Mouse (Mus musculus): ENCODE results near the gene Gm20518. TPM values are rescaled to one million over a fixed set of nuclear protein-coding genes. Genes with fewer than 3 reads are reported as not detected.

Gm20518 gene
- total RNA-seq, 1 experiment: 0.22 TPM

DNA sequence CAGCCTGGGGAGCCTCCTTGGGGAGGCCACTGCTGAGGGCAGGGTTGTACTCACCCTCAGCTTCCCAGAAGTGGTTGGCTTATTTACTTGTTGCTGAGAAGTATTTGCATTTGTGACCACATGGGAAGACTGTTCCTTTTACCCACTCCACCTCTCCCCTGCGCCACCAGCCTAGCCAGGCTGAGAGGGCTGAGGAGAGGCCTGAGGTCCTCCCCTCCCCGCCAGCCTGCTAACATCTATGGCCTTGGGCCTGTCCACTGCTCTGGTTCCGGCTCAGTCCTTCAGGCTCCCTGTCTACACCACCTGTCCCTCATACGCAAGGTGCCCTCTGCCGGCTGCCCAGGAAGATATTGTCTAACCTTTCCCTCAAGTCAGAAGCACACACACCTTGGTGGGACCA is 95.8 kb downstream of the Gm20518 start:
- TF ChIP-seq ZNF384 (IDR thresholded peaks at IDR 0.05; ENCODE audit: low read depth, low read length): no peak
- no peak for TF ChIP-seq ZC3H11A (IDR thresholded peaks at IDR 0.05; ENCODE audit: borderline replicate concordance, low read depth, low read length)
- no peak for TF ChIP-seq MAFK (IDR thresholded peaks at IDR 0.05; ENCODE audit: insufficient read depth, low read depth, low read length)
- no peak for TF ChIP-seq CHD2 (IDR thresholded peaks at IDR 0.05; ENCODE audit: low read depth, low read length)
- no peak for TF ChIP-seq HCFC1 (IDR thresholded peaks at IDR 0.05; ENCODE audit: borderline replicate concordance, insufficient read depth, low read length)
- no peak overlapping the region for H3K27ac ChIP-seq (ENCODE audit: insufficient read depth, low read depth, low read length, poor library complexity, severe bottlenecking)
- no peak overlapping the region for H3K9ac ChIP-seq (ENCODE audit: insufficient read depth, low read depth, low read length, poor library complexity, severe bottlenecking)
- H3K36me3 ChIP-seq (ENCODE audit: control insufficient read depth, insufficient read depth, low read length, poor library complexity, severe bottlenecking): peaks cover 7% of the 10 kb centered on the region; the same call in 1 of the 2 replicates
- H3K4me1 ChIP-seq (ENCODE audit: control insufficient read depth in 2 of 2, insufficient read depth in 2 of 2, low read length in 2 of 2, poor library complexity in 1 of 2): peaks cover 0 to 2% of the 10 kb centered on the region in 2 experiments; a peak in 1 of 4 replicates
- no peak overlapping the region for H3K4me3 ChIP-seq (ENCODE audit: insufficient read depth in 1 of 2, low read depth in 1 of 2, low read length in 2 of 2, poor library complexity in 1 of 2, severe bottlenecking in 1 of 2)
- in situ Hi-C loops (cut with MboI; ENCODE audit: low sequenced_read_pairs in 2 of 2, unreplicated experiment in 2 of 2): no loop called here
- no peaks in the 10 kb centered on the region for H3K9me3 ChIP-seq (ENCODE audit: control insufficient read depth, insufficient read depth, low read depth, low read length)
- DNase-seq (ENCODE audit: low read depth, low spot score): no peak

DNA sequence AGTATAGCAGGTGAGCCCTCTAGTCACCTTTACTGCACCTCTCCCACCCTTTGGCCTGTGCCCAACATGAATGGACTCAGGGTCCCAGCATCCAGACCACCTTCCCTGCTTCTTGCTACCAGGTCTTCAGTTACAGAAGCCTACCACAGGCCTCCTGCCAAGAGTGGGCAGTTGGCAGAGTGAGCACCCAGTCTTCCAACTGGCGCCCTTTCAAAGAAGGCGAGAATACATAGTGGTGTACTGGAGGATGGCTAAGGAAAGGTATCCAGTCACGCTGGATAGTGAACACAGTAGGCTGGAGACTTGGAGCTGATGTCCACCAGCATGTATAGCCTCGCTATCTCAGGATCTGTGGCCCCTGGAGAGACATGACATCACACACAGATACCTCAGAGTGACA is 97.4 kb downstream of the Gm20518 start:
- peaks cover 11% of the 10 kb centered on the region for H3K36me3 ChIP-seq (ENCODE audit: control insufficient read depth, insufficient read depth, low read length, poor library complexity, severe bottlenecking)
- in situ Hi-C loops (cut with MboI; ENCODE audit: low sequenced_read_pairs in 2 of 2, unreplicated experiment in 2 of 2): no loop called here

GRCm38 (mm10) chr16:17792728-17793127 is 98.7 kb downstream of the Gm20518 start:
- Histone ChIP-seq H3K4me3 (ENCODE audit: insufficient read depth in 1 of 2, low read depth in 1 of 2, low read length in 2 of 2, poor library complexity in 1 of 2, severe bottlenecking in 1 of 2) (no peak overlapping the region), H3K36me3 (ENCODE audit: control insufficient read depth, insufficient read depth, low read length, poor library complexity, severe bottlenecking) (peaks cover 16% of the 10 kb centered on the region), H3K4me1 (ENCODE audit: control insufficient read depth in 2 of 2, insufficient read depth in 2 of 2, low read length in 2 of 2, poor library complexity in 1 of 2) (peaks cover 0 to 2% of the 10 kb centered on the region in 2 experiments; a peak in 1 of 4 replicates), H3K9ac (ENCODE audit: insufficient read depth, low read depth, low read length, poor library complexity, severe bottlenecking) (no peak overlapping the region), H3K9me3 (ENCODE audit: control insufficient read depth, insufficient read depth, low read depth, low read length) (no peaks in the 10 kb centered on the region), H3K27ac (ENCODE audit: insufficient read depth, low read depth, low read length, poor library complexity, severe bottlenecking) (no peak overlapping the region)
- TF ChIP-seq ZNF384 (IDR thresholded peaks at IDR 0.05; ENCODE audit: low read depth, low read length) (no peak), CHD2 (IDR thresholded peaks at IDR 0.05; ENCODE audit: low read depth, low read length) (no peak), ZC3H11A (IDR thresholded peaks at IDR 0.05; ENCODE audit: borderline replicate concordance, low read depth, low read length) (no peak), HCFC1 (IDR thresholded peaks at IDR 0.05; ENCODE audit: borderline replicate concordance, insufficient read depth, low read length) (no peak), MAFK (IDR thresholded peaks at IDR 0.05; ENCODE audit: insufficient read depth, low read depth, low read length) (no peak)
- in situ Hi-C loops (cut with MboI; ENCODE audit: low sequenced_read_pairs in 2 of 2, unreplicated experiment in 2 of 2): no loop called here
- no peak for DNase-seq (ENCODE audit: low read depth, low spot score)

More for the DNA sequence above, 97.4 kb downstream of the Gm20518 start:
- H3K9me3 ChIP-seq (ENCODE audit: control insufficient read depth, insufficient read depth, low read depth, low read length): no peaks in the 10 kb centered on the region
- no peak overlapping the region for H3K4me3 ChIP-seq (ENCODE audit: insufficient read depth in 1 of 2, low read depth in 1 of 2, low read length in 2 of 2, poor library complexity in 1 of 2, severe bottlenecking in 1 of 2)
- H3K27ac ChIP-seq (ENCODE audit: insufficient read depth, low read depth, low read length, poor library complexity, severe bottlenecking): no peak overlapping the region
- DNase-seq (ENCODE audit: low read depth, low spot score): no peak
- TF ChIP-seq HCFC1 (IDR thresholded peaks at IDR 0.05; ENCODE audit: borderline replicate concordance, insufficient read depth, low read length) (no peak), ZNF384 (IDR thresholded peaks at IDR 0.05; ENCODE audit: low read depth, low read length) (no peak), ZC3H11A (IDR thresholded peaks at IDR 0.05; ENCODE audit: borderline replicate concordance, low read depth, low read length) (no peak), CHD2 (IDR thresholded peaks at IDR 0.05; ENCODE audit: low read depth, low read length) (no peak)
- peaks cover 0 to 2% of the 10 kb centered on the region in 2 experiments; a peak in 1 of 4 replicates for H3K4me1 ChIP-seq (ENCODE audit: control insufficient read depth in 2 of 2, insufficient read depth in 2 of 2, low read length in 2 of 2, poor library complexity in 1 of 2)
- H3K9ac ChIP-seq (ENCODE audit: insufficient read depth, low read depth, low read length, poor library complexity, severe bottlenecking): no peak overlapping the region

- peaks cover 22% of the 10 kb centered on the region for H3K36me3 ChIP-seq (ENCODE audit: control insufficient read depth, insufficient read depth, low read length, poor library complexity, severe bottlenecking)
- in situ Hi-C loops (cut with MboI; ENCODE audit: low sequenced_read_pairs in 2 of 2, unreplicated experiment in 2 of 2): no loop called here
- TF ChIP-seq ZNF384 (IDR thresholded peaks at IDR 0.05; ENCODE audit: low read depth, low read length): no peak
- no peak for TF ChIP-seq MAFK (IDR thresholded peaks at IDR 0.05; ENCODE audit: insufficient read depth, low read depth, low read length)
- TF ChIP-seq ZC3H11A (IDR thresholded peaks at IDR 0.05; ENCODE audit: borderline replicate concordance, low read depth, low read length): no peak
- no peak for TF ChIP-seq CHD2 (IDR thresholded peaks at IDR 0.05; ENCODE audit: low read depth, low read length)
- TF ChIP-seq HCFC1 (IDR thresholded peaks at IDR 0.05; ENCODE audit: borderline replicate concordance, insufficient read depth, low read length): no peak
- H3K9ac ChIP-seq (ENCODE audit: insufficient read depth, low read depth, low read length, poor library complexity, severe bottlenecking): no peak overlapping the region
- H3K4me3 ChIP-seq (ENCODE audit: insufficient read depth in 1 of 2, low read depth in 1 of 2, low read length in 2 of 2, poor library complexity in 1 of 2, severe bottlenecking in 1 of 2): no peak overlapping the region
- no peak overlapping the region for H3K27ac ChIP-seq (ENCODE audit: insufficient read depth, low read depth, low read length, poor library complexity, severe bottlenecking)
- no peak for DNase-seq (ENCODE audit: low read depth, low spot score)
- H3K9me3 ChIP-seq (ENCODE audit: control insufficient read depth, insufficient read depth, low read depth, low read length): no peaks in the 10 kb centered on the region
- no peaks in the 10 kb centered on the region for H3K4me1 ChIP-seq (ENCODE audit: control insufficient read depth in 2 of 2, insufficient read depth in 2 of 2, low read length in 2 of 2, poor library complexity in 1 of 2)
These were observed 106.1 kb downstream of the Gm20518 start for GRCm38 (mm10) chr16:17785337-17785736.

Other genes with a start within 250 kb of the Gm20518 start
- 2.3 and 4.5 TPM in 2 replicates for gene Ccdc74a, start 245.2 kb downstream of the Gm20518 start, total RNA-seq (2012; rRNA removed)
- gene Med15, start 158.8 kb downstream of the Gm20518 start, total RNA-seq (2012; rRNA removed): 32.7 and 36.6 TPM in 2 replicates
- 48.5 and 64.7 TPM in 2 replicates for gene Klhl22, start 132.1 kb downstream of the Gm20518 start, total RNA-seq (2012; rRNA removed)
- 7.2 and 8.1 TPM in 2 replicates for gene Scarf2, start 94.4 kb downstream of the Gm20518 start, total RNA-seq (2012; rRNA removed)
- 0.16 TPM in 1 of 2 replicates, not detected in the other for gene B830017H08Rik, start 58.5 kb downstream of the Gm20518 start, total RNA-seq (2012; rRNA removed)
- 2.4 and 3.5 TPM in 2 replicates for gene Car15, start 53.3 kb downstream of the Gm20518 start, total RNA-seq (2012; rRNA removed)
- 0.16 TPM in 1 of 2 replicates, not detected in the other for gene Tssk1, start 2.6 kb upstream of the Gm20518 start, total RNA-seq (2012; rRNA removed)
- 78.0 and 112 TPM in 2 replicates for gene Dgcr2, start 6.9 kb upstream of the Gm20518 start, total RNA-seq (2012; rRNA removed)
- gene Tssk2, start 7.0 kb upstream of the Gm20518 start, total RNA-seq (2012; rRNA removed): 0.16 and 0.18 TPM in 2 replicates
- gene Ess2, start 19.7 kb upstream of the Gm20518 start, total RNA-seq (2012; rRNA removed): 27.2 and 30.2 TPM in 2 replicates
- gene Gsc2, start 23.4 kb upstream of the Gm20518 start, total RNA-seq (2012; rRNA removed): 0.85 and 1.2 TPM in 2 replicates
- 97.9 and 111 TPM in 2 replicates for gene Slc25a1, start 36.5 kb upstream of the Gm20518 start, total RNA-seq (2012; rRNA removed)
- not detected in 2 replicates for gene Vpreb2, start 88.8 kb upstream of the Gm20518 start, total RNA-seq (2012; rRNA removed)
- gene Dgcr6, start 161.2 kb upstream of the Gm20518 start, total RNA-seq (2012; rRNA removed): 23.8 and 30.9 TPM in 2 replicates
- 39.6 and 73.6 TPM in 2 replicates for gene Prodh, start 198.5 kb upstream of the Gm20518 start, total RNA-seq (2012; rRNA removed)
- gene Rtn4r, start 236.0 kb upstream of the Gm20518 start, total RNA-seq (2012; rRNA removed): 0.22 and 0.48 TPM in 2 replicates

Measured in ES-E14 (cell line).